In genomic region chr7:141072017-141072745, GRCm38 (mm10) we compare ENCODE assay signal across 9 mouse cellular contexts. TPM values are rescaled to one million over a fixed set of nuclear protein-coding genes. Genes with fewer than 3 reads are reported as not detected.
A peak's percentile ranks its signal among the peaks of the same experiment; 100 is the strongest.
DNase-seq lines count a peak whose midpoint lies in the region; ATAC-seq lines count a peak whose summit lies in the region.
"Had no signal": no experiment of that assay in that cellular context is flagged by ENCODE, and none has a peak within 500 bp of the region (broad histone marks: within the 10 kb centered on the region; RNA-seq: fewer than 3 reads in every experiment).

No protein-coding gene starts in this region.

- H3K36me3 ChIP-seq in midbrain, embryonic 14.5 days (ENCODE audit: control insufficient read depth, insufficient read depth, low read length), result peaks cover 17% of the 10 kb centered on the region
- peaks cover 14% of the 10 kb centered on the region; the same call in 1 of the 2 replicates for H3K36me3 ChIP-seq in midbrain, embryonic 15.5 days (replicated peaks)

- no peak overlapping the region for H3K4me3 ChIP-seq in midbrain, embryonic 14.5 days (replicated peaks; ENCODE audit: low read depth, low read length)
- H3K4me3 ChIP-seq in midbrain, embryonic 15.5 days, result no peak overlapping the region

- no peak overlapping the region for H3K27ac ChIP-seq in midbrain, embryonic 14.5 days (replicated peaks; ENCODE audit: low read depth, low read length)
- no peak overlapping the region for H3K27ac ChIP-seq in midbrain, embryonic 15.5 days

- ATAC-seq in midbrain, embryonic 14.5 days (ENCODE audit: low FRiP score, low TSS enrichment), result no peak
- ATAC-seq in midbrain, embryonic 15.5 days (replicated peaks), result no peak
- ATAC-seq in megakaryocyte progenitor cell, adult 5-6 weeks (replicated peaks; ENCODE audit: poor library complexity), result peak; percentile 66

- no peaks in the 10 kb centered on the region for H3K9me3 ChIP-seq in midbrain, embryonic 14.5 days (ENCODE audit: control insufficient read depth, low read length)
- no peaks in the 10 kb centered on the region for H3K9me3 ChIP-seq in midbrain, embryonic 15.5 days

- H3K4me1 ChIP-seq in midbrain, embryonic 14.5 days (ENCODE audit: control insufficient read depth, insufficient read depth, low read length), result peaks cover 18% of the 10 kb centered on the region
- peaks cover 27% of the 10 kb centered on the region for H3K4me1 ChIP-seq in midbrain, embryonic 15.5 days

- H3K9ac ChIP-seq in midbrain, embryonic 14.5 days (replicated peaks; ENCODE audit: low read length), result no peak overlapping the region
- no peak overlapping the region for H3K9ac ChIP-seq in midbrain, embryonic 15.5 days

- peak; percentile 45 for DNase-seq in adrenal gland, postnatal 14 days
- DNase-seq in adrenal gland, adult 18-20 months (ENCODE audit: low spot score in 2 of 2), result no peak
- DNase-seq in midbrain, embryonic 14.5 days, result peak; percentile 31
- peak; percentile 58 for DNase-seq in kidney, postnatal 10 days
- DNase-seq in urinary bladder, adult 18-20 months (ENCODE audit: low spot score in 2 of 2), result no peak
- DNase-seq in urinary bladder, postnatal 10 days (ENCODE audit: low spot score), result no peak

- no peaks in the 10 kb centered on the region for H3K27me3 ChIP-seq in midbrain, embryonic 14.5 days (ENCODE audit: control insufficient read depth, insufficient read depth, low read length)
- H3K27me3 ChIP-seq in midbrain, embryonic 15.5 days (replicated peaks), result no peaks in the 10 kb centered on the region

- no peak overlapping the region for H3K4me2 ChIP-seq in midbrain, embryonic 14.5 days (ENCODE audit: low read length)
- no peak overlapping the region for H3K4me2 ChIP-seq in midbrain, embryonic 15.5 days

- WGBS in midbrain, embryonic 14.5 days, result 39% methylated on average over 23 of the region's 23 CpGs
- WGBS in midbrain, embryonic 15.5 days, result 42% methylated on average over 23 of the region's 23 CpGs

RNA-seq across cellular contexts. Expression of gene Pkp3, which starts 5.8 kb away (rescaled TPM):
- 0.96 and 3.5 TPM in 2 replicates for total RNA-seq in adrenal gland, postnatal 14 days (2021)
- 1 to 10 TPM; 1.8 to 3.3 TPM for total RNA-seq in adrenal gland, adult 18-20 months (2021)
- polyA plus RNA-seq in midbrain, embryonic 14.5 days (2014; fragmentation: Nextera tagmentation; extraction: Ambion mirVana), result not detected in 2 replicates
- polyA plus RNA-seq in midbrain, embryonic 15.5 days (2015; fragmentation: Nextera tagmentation; extraction: Ambion mirVana), result 0.84 TPM in 1 of 2 replicates, not detected in the other
- 1.0 and 2.2 TPM in 2 replicates for total RNA-seq in megakaryocyte progenitor cell, adult 5-6 weeks (2015)
- total RNA-seq in megakaryocyte progenitor cell, adult 5-6 weeks (2017), result 0.10 and 1.1 TPM in 2 replicates

RNA-seq across cellular contexts. Expression of gene B4galnt4, which starts 11.3 kb away (rescaled TPM):
- 1.4 and 2.7 TPM in 2 replicates for total RNA-seq in adrenal gland, postnatal 14 days (2021)
- 1 to 10 TPM; 1.3 to 2.7 TPM for total RNA-seq in adrenal gland, adult 18-20 months (2021)
- polyA plus RNA-seq in midbrain, embryonic 14.5 days (2014; fragmentation: Nextera tagmentation; extraction: Ambion mirVana), result 44.1 and 56.0 TPM in 2 replicates
- 59.2 and 64.1 TPM in 2 replicates for polyA plus RNA-seq in midbrain, embryonic 15.5 days (2015; fragmentation: Nextera tagmentation; extraction: Ambion mirVana)
- 0.84 and 1.3 TPM in 2 replicates for total RNA-seq in megakaryocyte progenitor cell, adult 5-6 weeks (2015)
- 1.5 and 2.8 TPM in 2 replicates for total RNA-seq in megakaryocyte progenitor cell, adult 5-6 weeks (2017)
- total RNA-seq: heart, adult 18-20 months had no signal

RNA-seq across cellular contexts. Expression of gene Sigirr, which starts 28.2 kb away (rescaled TPM):
- 7.5 and 10.0 TPM in 2 replicates for total RNA-seq in adrenal gland, postnatal 14 days (2021)
- 1 to 10 TPM; 2.0 to 2.7 TPM for total RNA-seq in adrenal gland, adult 18-20 months (2021)
- polyA plus RNA-seq in midbrain, embryonic 14.5 days (2014; fragmentation: Nextera tagmentation; extraction: Ambion mirVana), result 1.2 and 2.1 TPM in 2 replicates
- polyA plus RNA-seq in midbrain, embryonic 15.5 days (2015; fragmentation: Nextera tagmentation; extraction: Ambion mirVana), result 2.3 and 2.7 TPM in 2 replicates
- total RNA-seq in megakaryocyte progenitor cell, adult 5-6 weeks (2015), result 12.3 and 12.6 TPM in 2 replicates
- 5.8 and 14.0 TPM in 2 replicates for total RNA-seq in megakaryocyte progenitor cell, adult 5-6 weeks (2017)

RNA-seq across cellular contexts. Expression of gene Gm17387, which starts 43.2 kb away (rescaled TPM):
- not detected in 2 replicates for total RNA-seq in adrenal gland, postnatal 14 days (2021)
- total RNA-seq in adrenal gland, adult 18-20 months (2021), result not detected
- not detected in 2 replicates for polyA plus RNA-seq in midbrain, embryonic 14.5 days (2014; fragmentation: Nextera tagmentation; extraction: Ambion mirVana)
- polyA plus RNA-seq in midbrain, embryonic 15.5 days (2015; fragmentation: Nextera tagmentation; extraction: Ambion mirVana), result not detected in 2 replicates
- not detected in 2 replicates for total RNA-seq in megakaryocyte progenitor cell, adult 5-6 weeks (2015)
- not detected in 2 replicates for total RNA-seq in megakaryocyte progenitor cell, adult 5-6 weeks (2017)
- total RNA-seq: heart, adult 18-20 months had no signal

RNA-seq across cellular contexts. Expression of gene Ano9, which starts 45.4 kb away (rescaled TPM):
- 0.22 and 0.38 TPM in 2 replicates for total RNA-seq in adrenal gland, postnatal 14 days (2021)
- total RNA-seq in adrenal gland, adult 18-20 months (2021), result under 1 TPM; 0.20 to 0.32 TPM
- 0.14 and 0.18 TPM in 2 replicates for polyA plus RNA-seq in midbrain, embryonic 14.5 days (2014; fragmentation: Nextera tagmentation; extraction: Ambion mirVana)
- 0.36 and 0.42 TPM in 2 replicates for polyA plus RNA-seq in midbrain, embryonic 15.5 days (2015; fragmentation: Nextera tagmentation; extraction: Ambion mirVana)
- total RNA-seq in megakaryocyte progenitor cell, adult 5-6 weeks (2015), result not detected in 2 replicates
- not detected in 2 replicates for total RNA-seq in megakaryocyte progenitor cell, adult 5-6 weeks (2017)
- total RNA-seq: heart, adult 18-20 months had no signal

Comparison
In these comparisons a context has a peak if more than half of its experiments do, and no peak if none do; other contexts are left out.
1. DNase-seq: peak in adrenal gland, postnatal 14 days (single experiment), midbrain, embryonic 14.5 days (single experiment) and kidney, postnatal 10 days (single experiment); none in adrenal gland, adult 18-20 months (0 of 2), urinary bladder, adult 18-20 months (0 of 2) and urinary bladder, postnatal 10 days (single experiment).